Mouse (Mus musculus): Measurements from ENCODE around the gene Tceal9. TPM values are rescaled to one million over a fixed set of nuclear protein-coding genes. Genes with fewer than 3 reads are reported as not detected.

Tceal9 gene
- total and polyA plus RNA-seq, 2 experiments from 2014 or later: 228 to 284 TPM

DNA sequence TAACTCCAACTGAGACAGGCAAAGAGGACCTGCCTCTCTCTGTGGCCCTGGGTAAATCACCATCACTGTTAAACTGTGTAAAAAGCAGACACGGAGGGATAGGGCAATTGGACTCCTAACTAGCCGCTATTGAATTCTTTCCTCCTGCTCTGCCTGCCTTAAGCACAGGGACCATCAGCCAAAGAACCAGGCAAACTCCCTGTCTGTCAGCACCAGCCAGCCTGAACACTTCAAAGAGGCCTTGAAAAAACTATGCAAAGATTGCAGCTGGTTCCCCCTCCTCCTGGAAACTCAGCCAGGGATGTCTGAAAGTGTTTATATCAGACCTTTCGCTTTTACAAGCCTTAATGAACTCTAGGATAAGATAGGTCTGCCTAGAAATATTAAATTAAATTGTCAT is 29.7 kb downstream of the Tceal9 start:
- WGBS: 16% methylated on average over 3 of the region's 3 CpGs
- ATAC-seq (ENCODE audit: insufficient read depth, low read depth) (no peak), DNase-seq (ENCODE audit: low spot score) (no peak)
- no peaks in the 10 kb centered on the region for H3K4me1 ChIP-seq (ENCODE audit: control insufficient read depth, insufficient read depth)
- H3K36me3 ChIP-seq (replicated peaks; ENCODE audit: control insufficient read depth, insufficient read depth, low read length): no peaks in the 10 kb centered on the region
- no peak overlapping the region for H3K4me2 ChIP-seq (ENCODE audit: low read depth, low read length)
- H3K27me3 ChIP-seq (ENCODE audit: control insufficient read depth, insufficient read depth, low read length): no peaks in the 10 kb centered on the region
- H3K27ac ChIP-seq (ENCODE audit: low read depth): no peak overlapping the region
- H3K4me3 ChIP-seq (ENCODE audit: low read depth, low read length): no peak overlapping the region
- TF ChIP-seq CTCF (IDR thresholded peaks at IDR 0.05; ENCODE audit: low read depth) (no peak), EP300 (IDR thresholded peaks at IDR 0.05; ENCODE audit: low read depth) (no peak)
- no peak overlapping the region for H3K9ac ChIP-seq (replicated peaks; ENCODE audit: low read depth, low read length)
- no peaks in the 10 kb centered on the region for H3K9me3 ChIP-seq (replicated peaks; ENCODE audit: control insufficient read depth, low read length)

DNA sequence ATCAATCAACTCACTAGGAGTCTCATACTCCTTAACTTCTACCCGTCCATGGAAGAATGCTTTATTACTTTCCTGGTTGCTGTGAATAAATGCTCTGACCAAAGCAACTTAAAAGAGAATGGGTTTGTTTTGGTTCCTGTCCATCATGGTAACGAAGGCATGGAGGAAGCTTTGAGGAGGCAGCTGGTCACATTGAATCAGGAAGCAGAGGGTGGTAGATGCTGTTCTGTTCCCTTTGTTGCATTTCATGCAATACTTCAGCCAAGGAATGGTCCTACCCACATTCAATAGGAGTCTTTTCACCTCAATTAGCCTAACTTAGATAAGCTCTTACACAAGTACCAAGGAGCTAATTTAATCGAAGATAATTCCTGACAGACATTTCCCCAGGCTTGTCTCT is 30.5 kb downstream of the Tceal9 start:
- WGBS: 40% methylated on average over 3 of the region's 3 CpGs
- H3K9ac ChIP-seq (replicated peaks; ENCODE audit: low read depth, low read length): no peak overlapping the region
- TF ChIP-seq CTCF (IDR thresholded peaks at IDR 0.05; ENCODE audit: low read depth): no peak
- no peak for TF ChIP-seq EP300 (IDR thresholded peaks at IDR 0.05; ENCODE audit: low read depth)
- no peaks in the 10 kb centered on the region for H3K9me3 ChIP-seq (replicated peaks; ENCODE audit: control insufficient read depth, low read length)
- H3K27ac ChIP-seq (ENCODE audit: low read depth): no peak overlapping the region
- H3K36me3 ChIP-seq (replicated peaks; ENCODE audit: control insufficient read depth, insufficient read depth, low read length): no peaks in the 10 kb centered on the region
- ATAC-seq (ENCODE audit: insufficient read depth, low read depth): no peak
- DNase-seq (ENCODE audit: low spot score): no peak
- H3K4me1 ChIP-seq (ENCODE audit: control insufficient read depth, insufficient read depth): no peaks in the 10 kb centered on the region
- H3K4me3 ChIP-seq (ENCODE audit: low read depth, low read length): no peak overlapping the region
- no peaks in the 10 kb centered on the region for H3K27me3 ChIP-seq (ENCODE audit: control insufficient read depth, insufficient read depth, low read length)
- H3K4me2 ChIP-seq (ENCODE audit: low read depth, low read length): no peak overlapping the region

DNA sequence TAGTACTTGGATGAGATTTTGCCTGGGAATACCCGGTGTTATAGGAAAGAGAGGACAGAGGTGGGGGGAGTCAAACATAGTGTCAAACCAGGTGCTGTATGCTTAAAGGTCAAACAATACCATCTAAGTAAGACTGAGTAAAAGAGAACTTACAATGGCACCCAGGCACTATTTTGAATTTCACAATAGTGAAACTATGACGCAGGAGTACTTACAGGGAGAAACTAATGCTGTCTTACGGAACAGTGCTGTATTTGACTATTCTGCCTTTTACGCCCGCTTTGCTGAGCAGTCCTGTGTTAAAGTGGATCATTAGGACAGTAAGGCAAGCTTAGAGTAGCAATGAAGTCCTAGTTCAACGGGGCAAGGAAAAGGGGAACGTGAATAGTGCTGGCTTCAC is 32.7 kb downstream of the Tceal9 start:
- H3K27me3 ChIP-seq (ENCODE audit: control insufficient read depth, insufficient read depth, low read length): no peaks in the 10 kb centered on the region
- H3K4me3 ChIP-seq (ENCODE audit: low read depth, low read length): no peak overlapping the region
- TF ChIP-seq EP300 (IDR thresholded peaks at IDR 0.05; ENCODE audit: low read depth) (no peak), CTCF (IDR thresholded peaks at IDR 0.05; ENCODE audit: low read depth) (no peak)
- no peaks in the 10 kb centered on the region for H3K9me3 ChIP-seq (replicated peaks; ENCODE audit: control insufficient read depth, low read length)
- no peaks in the 10 kb centered on the region for H3K36me3 ChIP-seq (replicated peaks; ENCODE audit: control insufficient read depth, insufficient read depth, low read length)
- 81% methylated on average over 7 of the region's 7 CpGs for WGBS
- no peaks in the 10 kb centered on the region for H3K4me1 ChIP-seq (ENCODE audit: control insufficient read depth, insufficient read depth)
- ATAC-seq (ENCODE audit: insufficient read depth, low read depth): no peak
- no peak for DNase-seq (ENCODE audit: low spot score)
- no peak overlapping the region for H3K9ac ChIP-seq (replicated peaks; ENCODE audit: low read depth, low read length)
- no peak overlapping the region for H3K4me2 ChIP-seq (ENCODE audit: low read depth, low read length)
- H3K27ac ChIP-seq (ENCODE audit: low read depth): no peak overlapping the region

- H3K4me1 ChIP-seq (ENCODE audit: control insufficient read depth, insufficient read depth): no peaks in the 10 kb centered on the region
- H3K9ac ChIP-seq (replicated peaks; ENCODE audit: low read depth, low read length): no peak overlapping the region
- H3K36me3 ChIP-seq (replicated peaks; ENCODE audit: control insufficient read depth, insufficient read depth, low read length): no peaks in the 10 kb centered on the region
- no peaks in the 10 kb centered on the region for H3K27me3 ChIP-seq (ENCODE audit: control insufficient read depth, insufficient read depth, low read length)
- H3K4me2 ChIP-seq (ENCODE audit: low read depth, low read length): no peak overlapping the region
- DNase-seq (ENCODE audit: low spot score) (no peak), ATAC-seq (ENCODE audit: insufficient read depth, low read depth) (no peak)
- H3K4me3 ChIP-seq (ENCODE audit: low read depth, low read length): no peak overlapping the region
- H3K27ac ChIP-seq (ENCODE audit: low read depth): no peak overlapping the region
- no peak for TF ChIP-seq CTCF (IDR thresholded peaks at IDR 0.05; ENCODE audit: low read depth)
- no peak for TF ChIP-seq EP300 (IDR thresholded peaks at IDR 0.05; ENCODE audit: low read depth)
- H3K9me3 ChIP-seq (replicated peaks; ENCODE audit: control insufficient read depth, low read length): no peaks in the 10 kb centered on the region
Measured at GRCm38 (mm10) chrX:136278401-136278800, 33.5 kb downstream of the Tceal9 start.

GRCm38 (mm10) chrX:136279410-136279809 is 34.5 kb downstream of the Tceal9 start:
- DNase-seq (ENCODE audit: low spot score) (no peak), ATAC-seq (ENCODE audit: insufficient read depth, low read depth) (no peak)
- H3K27me3 ChIP-seq (ENCODE audit: control insufficient read depth, insufficient read depth, low read length): no peaks in the 10 kb centered on the region
- H3K27ac ChIP-seq (ENCODE audit: low read depth): no peak overlapping the region
- H3K4me1 ChIP-seq (ENCODE audit: control insufficient read depth, insufficient read depth): no peaks in the 10 kb centered on the region
- no peaks in the 10 kb centered on the region for H3K36me3 ChIP-seq (replicated peaks; ENCODE audit: control insufficient read depth, insufficient read depth, low read length)
- no peak overlapping the region for H3K9ac ChIP-seq (replicated peaks; ENCODE audit: low read depth, low read length)
- no peaks in the 10 kb centered on the region for H3K9me3 ChIP-seq (replicated peaks; ENCODE audit: control insufficient read depth, low read length)
- no peak overlapping the region for H3K4me2 ChIP-seq (ENCODE audit: low read depth, low read length)
- TF ChIP-seq EP300 (IDR thresholded peaks at IDR 0.05; ENCODE audit: low read depth) (no peak), CTCF (IDR thresholded peaks at IDR 0.05; ENCODE audit: low read depth) (no peak)
- WGBS: 77% methylated on average over 5 of the region's 5 CpGs
- no peak overlapping the region for H3K4me3 ChIP-seq (ENCODE audit: low read depth, low read length)

- H3K9ac ChIP-seq (replicated peaks; ENCODE audit: low read depth, low read length): no peak overlapping the region
- no peaks in the 10 kb centered on the region for H3K9me3 ChIP-seq (replicated peaks; ENCODE audit: control insufficient read depth, low read length)
- no peaks in the 10 kb centered on the region for H3K36me3 ChIP-seq (replicated peaks; ENCODE audit: control insufficient read depth, insufficient read depth, low read length)
- no peak overlapping the region for H3K4me3 ChIP-seq (ENCODE audit: low read depth, low read length)
- H3K4me2 ChIP-seq (ENCODE audit: low read depth, low read length): no peak overlapping the region
- WGBS: 42% methylated on average over 8 of the region's 8 CpGs
- TF ChIP-seq EP300 (IDR thresholded peaks at IDR 0.05; ENCODE audit: low read depth) (no peak), CTCF (IDR thresholded peaks at IDR 0.05; ENCODE audit: low read depth) (no peak)
- H3K4me1 ChIP-seq (ENCODE audit: control insufficient read depth, insufficient read depth): no peaks in the 10 kb centered on the region
- DNase-seq (ENCODE audit: low spot score): no peak
- H3K27me3 ChIP-seq (ENCODE audit: control insufficient read depth, insufficient read depth, low read length): no peaks in the 10 kb centered on the region
- H3K27ac ChIP-seq (ENCODE audit: low read depth): no peak overlapping the region
- no peak for ATAC-seq (ENCODE audit: insufficient read depth, low read depth)
Measured at GRCm38 (mm10) chrX:136290817-136291281, 46.0 kb downstream of the Tceal9 start.

Other genes starting within 250 kb of the Tceal9 start
- gene Arxes1, start 211.7 kb upstream of the Tceal9 start, total RNA-seq (2014; rRNA removed; ENCODE audit: low replicate concordance): 1.5 and 3.5 TPM in 2 replicates
- gene Arxes1, start 211.7 kb upstream of the Tceal9 start, polyA plus RNA-seq (2015; fragmentation: Nextera tagmentation; extraction: Ambion mirVana): 11.7 TPM in 2 replicates
- 0.23 TPM in 1 of 2 replicates, not detected in the other for gene Bex2, start 176.8 kb upstream of the Tceal9 start, total RNA-seq (2014; rRNA removed; ENCODE audit: low replicate concordance)
- gene Bex2, start 176.8 kb upstream of the Tceal9 start, polyA plus RNA-seq (2015; fragmentation: Nextera tagmentation; extraction: Ambion mirVana): 5.6 TPM in 2 replicates
- gene Nxf3, start 159.8 kb upstream of the Tceal9 start, total RNA-seq (2014; rRNA removed; ENCODE audit: low replicate concordance): not detected in 2 replicates
- 0.29 and 0.57 TPM in 2 replicates for gene Nxf3, start 159.8 kb upstream of the Tceal9 start, polyA plus RNA-seq (2015; fragmentation: Nextera tagmentation; extraction: Ambion mirVana)
- 13.8 and 15.5 TPM in 2 replicates for gene Bex4, start 106.1 kb upstream of the Tceal9 start, total RNA-seq (2014; rRNA removed; ENCODE audit: low replicate concordance)
- 93.8 and 119 TPM in 2 replicates for gene Bex4, start 106.1 kb upstream of the Tceal9 start, polyA plus RNA-seq (2015; fragmentation: Nextera tagmentation; extraction: Ambion mirVana)
- 162 and 180 TPM in 2 replicates for gene Tceal8, start 72.7 kb upstream of the Tceal9 start, total RNA-seq (2014; rRNA removed; ENCODE audit: low replicate concordance)
- 202 and 229 TPM in 2 replicates for gene Tceal8, start 72.7 kb upstream of the Tceal9 start, polyA plus RNA-seq (2015; fragmentation: Nextera tagmentation; extraction: Ambion mirVana)
- gene Tceal5, start 41.2 kb upstream of the Tceal9 start, total RNA-seq (2014; rRNA removed; ENCODE audit: low replicate concordance): 0.39 TPM in 1 of 2 replicates, not detected in the other
- 13.4 and 15.0 TPM in 2 replicates for gene Tceal5, start 41.2 kb upstream of the Tceal9 start, polyA plus RNA-seq (2015; fragmentation: Nextera tagmentation; extraction: Ambion mirVana)
- gene Tceal7, start 30.3 kb upstream of the Tceal9 start, total RNA-seq (2014; rRNA removed; ENCODE audit: low replicate concordance): 14.9 and 21.7 TPM in 2 replicates
- 14.5 and 15.1 TPM in 2 replicates for gene Tceal7, start 30.3 kb upstream of the Tceal9 start, polyA plus RNA-seq (2015; fragmentation: Nextera tagmentation; extraction: Ambion mirVana)
- 27.3 and 69.5 TPM in 2 replicates for gene Bex1, start 29.6 kb upstream of the Tceal9 start, total RNA-seq (2014; rRNA removed; ENCODE audit: low replicate concordance)
- gene Bex1, start 29.6 kb upstream of the Tceal9 start, polyA plus RNA-seq (2015; fragmentation: Nextera tagmentation; extraction: Ambion mirVana): 123 and 141 TPM in 2 replicates
- gene Bex3, start 25.2 kb downstream of the Tceal9 start, total RNA-seq (2014; rRNA removed; ENCODE audit: low replicate concordance): 133 and 177 TPM in 2 replicates
- 276 and 298 TPM in 2 replicates for gene Bex3, start 25.2 kb downstream of the Tceal9 start, polyA plus RNA-seq (2015; fragmentation: Nextera tagmentation; extraction: Ambion mirVana)

Data from heart, postnatal 0 days (tissue).